Mouse (Mus musculus) R1 (cell line): ENCODE measurements at regions not wholly inside any gene's neighbourhood (a gene's known extent, or its start where the extent isn't known, plus 50 kb on each side); places are given as distances from the start of the nearest gene placed in this dataset.

Experiments
- DNase-seq: peaks from one replicate; pipeline ENCODE4 v3.0.0-alpha.2; 2018; ENCODE audit warnings: low read depth, low spot score

DNA sequence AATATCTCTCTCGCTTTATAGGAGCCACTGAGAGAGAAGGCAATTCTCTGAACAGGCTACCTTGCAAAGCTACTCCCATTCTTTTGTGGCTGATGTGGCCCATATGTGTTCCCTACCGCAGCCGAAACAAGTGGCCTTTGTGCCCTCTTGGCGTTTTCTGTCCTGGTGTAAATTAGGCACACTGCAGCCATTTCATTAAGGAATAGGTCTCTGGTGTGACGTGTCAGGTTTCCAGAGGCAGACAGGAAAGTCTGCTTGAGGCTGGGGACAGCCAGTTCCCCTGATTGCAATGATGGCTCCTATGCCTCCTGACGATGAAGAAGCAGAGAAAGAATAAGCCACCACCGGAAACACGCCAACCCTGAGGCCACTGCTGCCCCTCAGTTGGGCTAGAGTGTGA, 59.3 kb upstream of the Bcor start:
- DNase-seq, result no peak

DNA sequence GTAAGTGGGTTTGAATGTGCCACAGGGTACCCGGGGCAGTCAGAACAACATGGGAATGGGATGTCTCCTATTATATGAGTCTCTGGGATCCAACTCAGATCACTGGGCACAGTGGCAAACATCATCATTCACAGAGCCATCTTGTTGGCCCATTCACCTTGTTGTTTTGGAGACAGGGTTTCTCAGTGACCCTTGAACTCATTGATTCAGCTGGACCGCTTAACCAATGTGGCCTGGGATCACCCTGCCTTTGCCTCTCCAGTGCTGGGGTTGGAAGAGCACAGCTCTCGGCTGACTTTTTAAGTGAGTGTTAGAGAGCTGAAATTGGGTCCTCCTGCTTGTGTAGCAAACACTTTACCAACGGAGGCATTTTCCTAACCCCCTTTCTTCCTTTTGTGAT, 64.2 kb upstream of the Bcor start:
- no peak for DNase-seq

DNA sequence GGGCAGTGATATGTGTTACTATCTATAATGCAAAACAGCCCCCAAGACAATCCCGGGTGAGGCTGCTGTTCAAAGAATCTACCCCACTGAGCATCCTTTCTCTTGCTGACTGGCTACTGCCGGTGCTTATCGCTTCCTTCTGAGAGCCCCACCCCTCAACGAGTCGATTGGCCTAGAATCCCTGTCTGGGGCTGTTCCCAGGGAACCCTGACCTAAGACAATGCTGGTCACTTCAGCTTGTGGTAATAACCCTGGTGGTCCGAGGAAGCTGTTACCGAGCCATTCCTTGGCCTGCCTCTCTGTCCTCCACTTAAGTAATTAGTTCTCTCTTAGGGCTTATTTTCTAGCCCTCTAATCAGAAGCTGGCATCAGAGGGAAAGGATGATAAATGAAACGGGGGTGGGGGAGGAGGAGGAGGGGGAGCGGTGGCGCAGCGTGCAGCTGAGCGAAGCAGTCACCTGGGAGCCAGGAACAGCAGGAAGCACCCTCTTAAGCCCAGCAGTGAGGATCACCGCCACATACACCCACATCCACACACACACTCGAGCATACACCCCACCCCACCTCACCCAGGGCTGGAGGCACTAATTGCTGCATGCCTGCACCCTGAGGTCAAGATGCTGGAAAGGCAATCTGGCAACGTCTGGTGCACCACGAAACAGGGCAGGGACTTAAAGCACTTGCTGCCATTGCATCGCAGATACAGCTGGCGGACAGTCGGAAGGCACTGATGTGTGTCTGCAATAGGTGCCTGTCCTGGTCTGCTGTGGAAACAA, 65.1 kb upstream of the Bcor start:
- peak; percentile 79 for DNase-seq

DNA sequence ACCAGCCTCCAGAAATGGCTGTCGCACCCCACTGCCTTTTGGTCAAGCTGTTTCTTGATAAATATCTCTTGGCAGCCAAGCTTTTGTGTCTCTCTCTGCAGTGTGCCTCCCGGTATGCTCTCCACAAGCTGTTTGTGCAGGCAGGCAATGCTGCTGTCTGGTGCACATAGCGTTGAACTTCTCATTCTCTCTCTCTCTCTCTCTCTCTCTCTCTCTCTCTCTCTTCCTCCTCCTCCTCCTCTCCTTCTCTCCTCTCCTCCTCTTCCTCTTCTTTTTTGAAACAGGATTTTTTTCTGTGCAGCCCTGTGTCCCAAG, 65.7 kb upstream of the Bcor start:
- no peak for DNase-seq

DNA sequence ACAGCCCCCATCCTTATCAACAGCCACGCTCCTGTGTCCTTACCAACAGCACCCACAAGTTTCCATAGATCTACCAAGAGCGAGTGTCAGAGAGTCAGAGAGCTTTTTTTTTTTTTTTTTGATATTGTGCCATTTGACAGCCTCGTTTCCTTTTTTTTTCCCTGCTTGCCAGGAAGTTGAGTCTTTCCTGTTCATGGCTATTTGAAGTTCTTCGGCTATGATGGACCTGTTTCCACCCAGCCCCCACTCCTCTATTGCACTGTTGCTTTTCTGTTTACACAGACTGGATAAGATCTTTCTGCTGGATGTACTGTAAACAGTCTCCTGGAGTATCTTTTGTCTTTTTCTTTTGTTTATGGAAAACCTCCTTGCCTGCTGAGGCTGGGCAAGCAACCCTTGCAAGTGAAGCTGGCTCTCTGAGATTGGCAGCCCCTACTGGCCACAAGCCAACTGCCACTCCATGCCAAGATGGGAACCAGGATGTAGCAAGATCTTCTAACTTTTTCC, 80.4 kb upstream of the Bcor start:
- peak; percentile 19 for DNase-seq

DNA sequence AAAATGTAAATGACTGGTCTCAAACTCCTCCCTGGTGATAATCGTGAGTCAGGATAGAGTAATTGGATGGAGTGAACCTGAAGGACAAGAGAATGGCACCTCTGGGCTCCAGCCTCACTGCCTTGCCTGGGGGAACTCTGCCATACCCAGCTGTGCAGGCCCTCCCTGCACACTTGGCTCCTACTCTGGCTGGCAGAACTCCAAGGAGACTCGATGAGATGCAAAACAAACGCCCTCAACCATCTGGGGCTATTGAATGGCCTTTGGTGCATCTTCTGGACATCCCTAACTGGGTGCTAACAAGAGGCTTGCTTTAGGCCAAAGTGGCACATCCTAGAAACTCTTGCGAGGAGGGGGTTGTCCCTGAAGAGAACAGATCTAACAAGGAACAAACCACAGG, 81.6 kb upstream of the Bcor start:
- no peak for DNase-seq

DNA sequence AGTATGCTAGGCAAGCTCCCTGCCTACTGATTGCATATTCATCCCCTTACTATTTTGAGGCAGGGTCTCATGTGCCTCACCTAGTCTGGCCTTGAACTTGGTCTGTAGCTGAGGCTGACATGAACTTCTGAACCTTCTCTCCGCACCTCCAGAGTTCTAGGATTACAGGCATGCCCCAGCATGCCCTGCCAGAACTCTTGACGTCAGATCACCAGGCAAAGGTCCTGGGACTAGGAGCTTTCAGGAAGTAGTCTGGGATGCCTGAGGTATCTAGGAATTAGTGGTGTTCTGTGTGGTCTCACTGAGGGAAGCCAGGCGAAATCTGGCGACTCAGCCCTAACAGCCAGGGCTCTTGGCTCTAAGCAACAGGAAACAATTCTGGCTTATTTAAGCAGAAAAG, 88.9 kb upstream of the Bcor start:
- peak; percentile 8 for DNase-seq

DNA sequence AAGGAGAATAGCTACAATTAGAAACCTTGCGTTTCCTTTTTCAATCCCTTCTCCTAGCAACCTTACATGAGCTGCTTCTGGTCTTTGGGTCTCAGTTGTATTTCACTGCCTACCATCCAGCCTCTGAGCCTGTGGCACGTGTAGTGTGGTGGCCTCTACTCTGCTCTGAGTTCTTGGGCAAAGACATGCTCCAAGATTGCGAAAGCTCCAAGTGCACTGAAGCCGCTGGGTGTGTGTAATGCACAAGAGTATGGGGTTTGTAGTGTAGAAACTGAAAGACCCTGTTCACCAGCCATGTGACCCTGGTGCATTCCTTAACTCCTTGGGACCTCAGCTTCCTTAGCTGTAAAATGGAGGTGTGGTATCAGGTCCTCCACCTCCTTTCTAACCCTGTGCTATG, 89.8 kb upstream of the Bcor start:
- no peak for DNase-seq

DNA sequence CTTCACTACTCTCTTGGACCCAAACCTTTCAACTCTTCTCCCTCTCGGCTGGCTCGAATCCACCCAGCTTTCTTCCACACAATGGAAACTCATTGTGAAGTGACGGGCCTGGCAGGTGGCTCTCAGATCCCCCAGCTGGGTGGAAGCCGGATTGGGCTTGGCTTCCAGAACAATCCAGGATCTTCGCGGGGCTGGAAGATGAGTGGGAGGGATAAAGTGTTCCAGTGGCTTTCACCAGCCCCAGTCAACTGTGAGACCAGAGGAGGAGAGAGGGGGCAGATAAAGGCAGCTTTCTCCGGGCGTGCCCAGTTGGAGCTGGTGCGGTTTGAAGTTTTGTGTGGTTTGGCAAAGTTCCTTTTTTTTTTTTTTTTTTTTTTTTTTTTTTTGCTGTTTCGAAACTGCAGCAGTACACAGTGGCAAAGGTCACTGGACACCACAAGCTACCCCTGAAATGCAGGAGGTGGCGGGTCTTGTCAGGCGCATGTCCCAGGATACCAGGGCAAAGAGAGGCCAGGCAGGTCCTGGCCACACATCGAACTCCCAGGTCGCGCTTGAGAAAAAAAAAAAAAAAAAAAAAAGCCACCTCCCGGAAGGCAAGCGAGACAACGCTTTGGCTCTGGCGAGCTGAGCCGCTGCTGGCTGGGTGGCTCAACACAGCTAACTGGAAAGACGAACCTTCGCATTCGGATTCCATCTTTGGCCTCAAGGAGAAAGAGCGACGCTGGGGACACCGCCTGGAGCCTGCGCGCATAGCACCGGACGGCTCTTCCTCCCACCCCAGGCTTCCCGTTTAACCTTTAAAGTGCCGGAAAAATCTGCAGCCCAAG, 91.9 kb upstream of the Bcor start:
- DNase-seq, result peak; percentile 81

DNA sequence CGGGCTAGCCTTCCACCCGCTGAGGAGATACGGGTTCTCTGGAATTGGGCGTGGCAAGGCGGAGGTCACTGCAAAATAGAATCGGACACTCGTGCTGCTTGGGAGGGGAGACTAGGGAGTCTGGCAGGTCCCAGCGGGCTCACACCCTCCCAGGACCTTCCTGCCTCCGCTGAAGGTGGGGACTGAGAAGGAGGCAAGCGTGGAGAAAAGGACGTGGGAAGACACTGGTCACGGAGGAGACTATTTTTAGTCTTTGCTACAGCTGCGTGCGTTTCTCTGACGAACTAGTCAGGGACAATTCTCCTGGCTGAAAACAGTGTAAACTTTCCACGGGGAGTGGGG, 92.5 kb upstream of the Bcor start:
- no peak for DNase-seq

DNA sequence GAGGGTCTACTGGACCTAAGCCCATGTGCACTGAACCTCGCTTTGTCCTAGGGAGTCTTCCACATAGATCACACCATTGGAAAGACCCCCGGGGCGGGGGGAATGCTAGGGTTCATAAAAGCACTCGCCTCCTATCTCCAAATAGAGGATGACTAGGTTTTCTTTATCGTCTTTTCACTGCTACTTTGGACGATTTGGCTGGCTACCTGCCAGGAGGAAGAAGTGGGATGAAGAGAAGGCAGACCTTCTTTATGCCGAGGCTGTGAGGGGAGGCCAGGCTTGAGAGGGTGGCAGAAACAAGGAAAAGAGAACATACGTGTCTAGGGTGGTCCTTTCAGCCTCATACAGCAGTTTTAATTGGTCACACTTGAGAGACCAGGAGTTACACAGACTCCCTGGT, 96.6 kb upstream of the Bcor start:
- no peak for DNase-seq

DNA sequence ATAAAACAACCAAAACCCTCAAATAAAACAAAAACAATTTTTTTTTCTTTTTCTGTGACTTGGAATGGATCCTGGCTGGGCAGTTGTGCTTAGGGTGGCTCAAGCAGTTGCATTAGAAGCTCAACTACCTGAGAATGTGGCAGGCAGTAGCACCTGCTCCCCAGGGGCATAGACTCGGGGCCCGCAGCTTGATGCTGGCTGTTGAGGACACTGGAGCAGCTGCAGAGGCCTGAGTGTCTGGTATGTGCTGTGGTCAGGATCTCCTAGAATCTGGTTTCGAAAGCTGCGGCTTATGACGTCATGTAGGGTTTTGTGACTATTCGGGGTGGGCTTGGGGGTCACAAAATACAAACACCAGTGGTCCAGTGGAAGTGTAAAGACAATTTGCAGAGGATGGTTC, 103.7 kb upstream of the Bcor start:
- no peak for DNase-seq

DNA sequence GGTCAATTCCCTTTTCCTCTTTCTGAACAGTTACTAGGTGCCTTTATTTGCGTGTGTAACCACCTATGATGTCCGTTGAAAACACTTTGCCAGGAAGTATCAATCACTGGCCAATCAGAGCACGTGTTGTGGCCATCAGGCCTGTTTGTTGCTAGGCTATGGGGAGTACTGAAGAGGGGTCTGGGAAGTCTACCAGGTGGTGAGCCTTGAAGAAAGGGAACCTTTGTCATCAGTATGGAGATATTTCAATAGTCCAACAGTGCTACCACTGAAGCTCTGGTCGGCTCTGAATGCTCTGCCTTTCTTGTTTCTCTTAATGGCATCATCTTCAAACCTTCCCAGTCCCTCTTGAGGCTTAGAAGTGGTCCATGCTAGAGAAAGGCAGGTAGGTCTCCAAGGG, 124.6 kb upstream of the Bcor start:
- DNase-seq, result peak; percentile 71

DNA sequence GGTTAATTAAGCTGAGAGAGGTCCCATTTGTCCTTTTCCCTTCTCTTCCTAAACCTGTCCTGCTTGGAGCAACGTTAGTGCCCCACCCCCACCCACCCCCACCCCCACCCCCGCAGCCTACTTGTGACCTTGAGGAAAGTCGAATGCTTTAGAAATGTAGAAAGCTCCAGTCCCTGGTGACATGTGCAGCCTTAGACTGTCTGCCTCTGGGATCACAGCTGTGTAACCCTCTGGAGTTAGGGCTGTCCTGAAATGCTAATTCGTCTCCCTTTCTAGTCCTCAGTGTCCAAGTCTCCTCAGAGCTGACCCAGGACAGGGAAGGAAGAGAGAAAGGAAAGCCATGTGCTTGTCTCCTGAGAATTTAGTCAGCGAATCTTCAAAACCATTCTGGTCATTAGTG, 125.0 kb upstream of the Bcor start:
- peak; percentile 58 for DNase-seq

DNA sequence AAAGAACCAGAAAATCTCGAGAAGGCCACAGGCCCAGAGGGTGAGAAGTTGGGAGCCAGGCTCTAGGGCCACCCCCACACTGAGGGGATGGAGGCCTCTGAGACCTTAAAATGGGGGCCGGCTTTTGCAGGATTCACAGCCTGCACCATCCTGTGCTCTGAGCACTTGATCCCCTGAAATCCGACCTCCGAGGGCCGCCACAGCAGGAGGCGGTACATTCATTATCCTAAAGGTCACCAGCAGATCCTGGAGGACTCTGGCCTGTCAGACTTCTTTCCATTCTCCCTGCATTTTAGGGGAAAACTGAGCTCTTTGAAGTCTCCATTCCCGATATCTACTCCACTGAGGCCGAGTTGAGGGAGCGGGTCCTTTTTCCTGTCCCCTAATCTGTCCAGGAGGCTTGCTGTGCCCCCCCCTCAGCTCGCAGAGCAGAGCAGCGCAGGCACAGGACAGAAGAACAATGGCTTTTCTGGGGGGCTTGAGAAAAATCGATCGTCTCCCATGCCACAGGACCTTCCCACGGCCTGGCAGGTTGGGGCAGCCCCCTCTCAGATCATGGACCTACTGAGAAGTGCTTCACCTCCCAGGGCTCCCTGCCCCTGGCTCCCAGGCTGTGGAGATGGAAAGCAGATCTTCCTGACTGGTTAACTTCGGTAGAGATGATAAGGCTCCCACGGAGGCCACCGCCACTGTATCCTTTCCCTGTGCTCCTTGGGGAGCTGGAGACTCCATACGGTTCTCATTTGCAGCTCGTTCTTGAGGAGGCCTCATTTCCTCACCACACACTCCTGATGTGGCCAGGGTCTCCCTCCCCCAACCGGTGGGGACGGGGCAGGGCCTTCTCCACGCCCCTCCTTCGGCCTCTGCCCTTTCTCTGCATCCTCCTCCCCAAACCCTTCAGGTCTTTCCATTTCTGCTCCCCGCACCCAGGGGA, 126.1 kb upstream of the Bcor start:
- peak; percentile 59 for DNase-seq

DNA sequence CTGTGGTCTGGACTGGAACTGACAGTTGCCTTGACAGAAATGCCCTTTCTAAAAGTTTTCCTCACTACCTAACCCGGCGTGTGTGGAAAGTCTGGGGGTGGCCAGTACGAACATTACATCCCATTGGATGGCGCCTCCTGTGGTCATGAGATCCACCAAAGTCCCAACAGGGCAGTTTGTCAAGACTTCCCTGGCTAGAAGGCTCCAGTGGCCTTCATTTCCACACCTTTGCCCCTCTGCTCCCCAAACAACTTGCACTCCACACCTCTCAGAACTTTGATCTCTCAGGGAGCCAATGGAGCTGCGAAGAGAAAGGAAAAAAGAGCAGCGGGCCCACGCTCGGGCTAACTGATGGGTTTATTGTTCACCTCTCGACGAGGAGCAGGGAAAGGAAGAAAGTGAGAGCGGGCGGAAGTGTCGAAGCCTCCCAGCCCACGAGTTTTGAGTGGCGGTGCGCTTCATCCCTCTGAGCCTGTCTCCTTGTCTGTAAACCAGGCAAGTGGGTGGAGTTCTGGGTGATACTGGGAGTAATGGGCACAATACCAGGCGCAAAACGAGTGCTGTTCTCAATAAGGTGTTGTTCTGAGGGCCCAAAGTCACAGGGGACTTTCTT, 126.9 kb upstream of the Bcor start:
- no peak for DNase-seq

DNA sequence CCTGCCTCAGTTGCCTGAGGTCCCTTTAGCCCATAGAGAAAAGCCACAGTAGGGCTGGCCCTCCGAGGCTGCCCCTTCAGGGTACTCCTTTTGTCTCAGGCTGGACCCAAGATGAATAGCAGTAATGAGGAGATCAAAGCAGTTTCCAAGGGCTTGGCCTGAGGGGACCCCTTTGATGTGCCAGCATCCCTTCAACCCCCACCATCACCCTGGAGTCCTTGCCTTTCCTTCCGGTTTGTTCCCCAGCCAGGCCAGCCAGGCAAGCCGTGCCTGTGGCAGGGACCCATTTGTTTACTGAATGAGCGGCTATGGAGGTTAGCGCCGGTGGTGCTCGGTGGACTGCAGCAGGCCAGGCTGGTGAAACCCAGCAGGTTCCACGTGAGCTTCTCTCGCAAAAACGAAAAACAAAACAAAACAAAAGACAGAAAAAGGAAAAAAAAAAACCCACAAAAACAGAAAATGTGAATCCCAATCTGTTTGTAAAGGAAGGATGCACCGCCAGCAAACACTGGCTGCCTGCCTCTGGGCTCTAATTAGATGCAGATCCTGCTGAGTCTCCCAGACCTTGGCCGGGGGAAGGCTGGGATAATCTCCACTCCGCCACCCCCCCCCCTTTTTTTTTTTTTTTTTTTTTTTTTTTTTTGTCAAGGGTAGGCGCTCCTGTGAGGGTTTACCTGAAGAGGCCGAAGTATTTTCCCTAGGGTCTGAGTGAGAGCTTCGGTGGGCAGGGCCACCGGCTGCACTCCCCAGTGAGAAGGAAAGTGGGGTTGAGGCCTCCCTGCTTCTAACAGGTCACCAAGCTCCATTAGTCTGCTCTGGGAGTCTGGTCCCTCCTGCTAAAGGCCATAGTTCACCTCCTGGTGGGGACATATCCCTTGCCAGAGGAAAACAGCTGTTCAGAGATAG, 127.8 kb upstream of the Bcor start:
- peak; percentile 61 for DNase-seq

DNA sequence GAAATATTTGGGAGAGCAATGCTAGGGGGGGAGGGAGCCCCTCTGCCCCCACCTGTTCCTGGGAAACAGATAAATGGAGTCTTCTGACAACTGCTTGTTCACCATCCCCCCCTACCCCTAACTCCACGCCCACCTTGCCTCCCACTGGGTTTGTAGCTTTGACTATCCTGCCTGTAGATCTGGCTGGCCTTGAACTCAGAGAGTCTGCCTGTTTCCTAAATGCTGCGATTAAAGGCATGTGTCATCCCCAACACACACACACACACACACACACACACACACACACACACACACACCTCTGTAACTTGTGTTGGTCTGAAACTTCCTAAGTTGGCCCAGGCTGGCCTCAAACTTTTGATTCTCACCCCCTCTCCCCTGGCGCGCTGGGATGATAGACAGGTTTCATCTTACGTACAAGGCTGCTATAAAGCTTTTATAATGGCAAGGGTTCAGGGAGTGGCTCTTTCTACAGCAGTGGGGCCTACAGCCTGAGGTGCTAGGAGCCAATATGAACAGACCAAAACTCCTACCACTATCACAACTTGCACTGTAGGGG, 128.5 kb upstream of the Bcor start:
- peak; percentile 83 for DNase-seq

DNA sequence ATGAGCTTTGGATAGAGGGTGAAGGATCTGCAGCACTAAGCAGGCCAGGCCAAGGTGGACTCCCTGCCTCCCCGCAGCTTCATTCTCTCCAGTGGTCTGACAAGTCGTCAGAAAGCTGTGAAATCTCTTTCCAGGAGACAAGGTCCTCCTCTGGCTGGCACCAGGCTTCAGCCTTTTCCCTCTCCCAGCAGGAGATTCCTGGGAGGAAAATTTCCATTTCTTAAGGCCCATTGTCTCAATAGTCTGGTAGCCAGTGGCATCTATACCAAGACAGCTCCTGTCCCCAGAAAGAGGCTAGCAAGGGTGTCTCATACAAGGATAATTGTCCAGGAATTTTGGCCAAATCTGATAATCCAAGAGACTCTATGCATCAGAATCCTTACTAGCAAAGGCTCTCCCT, 133.0 kb upstream of the Bcor start:
- DNase-seq, result peak; percentile 56

DNA sequence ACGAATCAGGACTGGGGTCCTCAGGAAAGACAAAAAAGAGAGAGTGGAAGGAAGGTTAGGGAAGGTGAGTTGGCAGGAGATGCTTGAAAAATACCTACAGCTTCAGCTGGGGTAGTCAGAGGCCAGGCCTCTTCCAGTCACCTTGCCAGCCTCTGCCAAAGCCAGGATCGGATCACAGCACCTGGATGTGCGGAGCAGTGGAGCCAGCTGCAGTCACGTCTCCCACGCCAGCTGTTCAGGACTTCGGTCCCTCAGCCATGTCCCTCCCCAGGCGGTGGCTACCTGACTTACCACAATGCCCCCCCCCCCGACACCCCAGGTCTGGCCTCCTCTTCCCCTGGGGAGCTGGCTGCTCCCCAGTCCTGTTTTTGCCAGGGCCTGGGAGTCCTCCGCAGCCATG, 134.3 kb upstream of the Bcor start:
- DNase-seq, result no peak
